Mouse (Mus musculus) midbrain, embryonic 14.5 days (tissue): Measurements from ENCODE around the gene Mpdz. TPM values are rescaled to one million over a fixed set of nuclear protein-coding genes. Genes with fewer than 3 reads are reported as not detected.

Source experiments
- ATAC-seq: fragments of 200-750 bp; cut with Nextera tagmentation; 2 replicates; pipeline ENCODE4 v1.8.0; 2017; ENCODE audit warnings: moderate number of reproducible peaks, moderate library complexity; ENCODE audit not compliant: low FRiP score, low TSS enrichment
- DNase-seq: peaks from one replicate; pipeline ENCODE4 v3.0.0-alpha.2; 2015
- H3K27ac ChIP-seq: fragments of 300-500 bp; sonication (generic); replicated peaks from 2 replicates; pipeline ENCODE4 v1.5.1; 2014; ENCODE audit warnings: mild to moderate bottlenecking, low read depth, low read length, moderate library complexity
- H3K27me3 ChIP-seq: fragments of 300-500 bp; sonication (generic); 2 replicates; pipeline ENCODE4 v1.6.1; 2014; ENCODE audit warnings: low read length, control low read depth, mixed read lengths; ENCODE audit not compliant: control insufficient read depth, insufficient read depth
- H3K36me3 ChIP-seq: fragments of 300-500 bp; sonication (generic); 2 replicates; pipeline ENCODE4 v1.6.1; 2014; ENCODE audit warnings: low read length, control low read depth; ENCODE audit not compliant: control insufficient read depth, insufficient read depth
- H3K4me1 ChIP-seq: fragments of 300-500 bp; sonication (generic); 2 replicates; pipeline ENCODE4 v1.6.1; 2014; ENCODE audit warnings: mild to moderate bottlenecking, antibody characterized with exemption, low read length, control low read depth; ENCODE audit not compliant: control insufficient read depth, insufficient read depth
- H3K4me2 ChIP-seq: fragments of 300-500 bp; sonication (generic); 2 replicates; pipeline ENCODE4 v1.6.1; 2014; ENCODE audit warnings: mild to moderate bottlenecking, low read length, moderate library complexity
- H3K4me3 ChIP-seq: fragments of 300-500 bp; sonication (generic); replicated peaks from 2 replicates; pipeline ENCODE4 v1.5.1; 2014; ENCODE audit warnings: low read depth, low read length
- H3K9ac ChIP-seq: fragments of 300-500 bp; sonication (generic); replicated peaks from 2 replicates; pipeline ENCODE4 v1.6.1; 2014; ENCODE audit warnings: mild to moderate bottlenecking, low read length, moderate library complexity
- H3K9me3 ChIP-seq: fragments of 300-500 bp; sonication (generic); 2 replicates; pipeline ENCODE4 v1.6.1; 2016; ENCODE audit warnings: low read length, control low read depth, mixed read lengths; ENCODE audit not compliant: control insufficient read depth
- WGBS: fragments of 180-500 bp; shearing (Covaris S2); extraction: QIAGEN DNeasy Blood & Tissue Kit; methylation state at CpG from one replicate; pipeline ENCODE4 v1.1.7; 2014; 5-methylcytosine and 5-hydroxymethylcytosine counted together
- polyA plus RNA-seq: library from polyadenylated mRNA; unstranded; fragments of >200 nt; fragmentation: Nextera tagmentation; extraction: Ambion mirVana; gene quantifications from 2 replicates; pipeline ENCODE4 v1.2.1, GENCODE M21; 2014

The Mpdz gene
- polyA plus RNA-seq, 1 experiment from 2014 or later: 21.2 TPM

DNA sequence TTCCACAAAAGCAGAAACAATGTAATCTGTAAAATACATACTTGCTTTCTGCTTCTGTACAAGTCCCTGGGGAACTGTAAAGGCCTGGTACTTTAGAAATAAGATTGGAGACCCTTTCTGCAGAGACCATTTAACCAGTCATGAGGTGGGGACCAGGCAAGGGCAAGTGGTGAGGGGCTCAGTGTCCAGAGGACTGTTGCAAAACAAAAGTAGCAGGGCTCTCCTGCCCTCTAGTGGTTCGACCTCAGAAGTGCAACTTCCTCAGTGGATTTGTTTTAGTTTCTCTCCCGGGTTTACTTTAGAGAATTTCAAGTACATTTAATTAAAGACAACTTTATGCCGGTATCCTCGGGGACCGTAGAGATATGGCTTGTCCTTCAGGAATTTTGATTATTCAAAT is 190.7 kb downstream of the Mpdz start:
- Histone ChIP-seq H3K9me3 (no peaks in the 10 kb centered on the region), H3K4me2 (no peak overlapping the region), H3K4me3 (no peak overlapping the region), H3K36me3 (no peaks in the 10 kb centered on the region), H3K4me1 (no peaks in the 10 kb centered on the region), H3K9ac (no peak overlapping the region), H3K27ac (no peak overlapping the region), H3K27me3 (no peaks in the 10 kb centered on the region)
- DNase-seq (peak; percentile 81), ATAC-seq (peak; percentile 72)
- WGBS: 12% methylated on average over 5 of the region's 5 CpGs

DNA sequence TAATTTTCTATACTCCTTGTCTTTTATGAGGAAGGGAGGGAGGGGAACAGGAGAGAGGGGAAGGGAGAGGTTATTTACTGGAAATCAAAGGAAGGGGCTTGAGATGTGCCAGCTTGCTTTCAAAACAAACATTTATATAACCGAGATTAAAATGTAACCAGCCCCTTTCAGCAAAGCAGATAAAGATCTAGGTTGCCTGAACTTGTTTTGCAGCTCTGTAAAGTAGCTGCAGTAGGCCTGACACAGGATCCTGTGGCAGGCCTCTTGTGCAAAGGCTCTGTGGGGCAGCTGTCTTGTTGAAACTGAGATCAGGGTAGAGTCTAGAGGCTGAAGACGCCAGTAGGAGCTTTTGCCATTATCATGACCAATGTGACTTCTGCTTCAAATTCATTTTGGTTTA is 193.4 kb downstream of the Mpdz start:
- DNase-seq: no peak
- 89% methylated on average over 2 of the region's 2 CpGs for WGBS
- Histone ChIP-seq H3K4me1 (no peaks in the 10 kb centered on the region), H3K4me2 (no peak overlapping the region), H3K27me3 (no peaks in the 10 kb centered on the region), H3K36me3 (no peaks in the 10 kb centered on the region), H3K4me3 (no peak overlapping the region), H3K27ac (no peak overlapping the region), H3K9ac (no peak overlapping the region), H3K9me3 (no peaks in the 10 kb centered on the region)
- ATAC-seq: no peak

DNA sequence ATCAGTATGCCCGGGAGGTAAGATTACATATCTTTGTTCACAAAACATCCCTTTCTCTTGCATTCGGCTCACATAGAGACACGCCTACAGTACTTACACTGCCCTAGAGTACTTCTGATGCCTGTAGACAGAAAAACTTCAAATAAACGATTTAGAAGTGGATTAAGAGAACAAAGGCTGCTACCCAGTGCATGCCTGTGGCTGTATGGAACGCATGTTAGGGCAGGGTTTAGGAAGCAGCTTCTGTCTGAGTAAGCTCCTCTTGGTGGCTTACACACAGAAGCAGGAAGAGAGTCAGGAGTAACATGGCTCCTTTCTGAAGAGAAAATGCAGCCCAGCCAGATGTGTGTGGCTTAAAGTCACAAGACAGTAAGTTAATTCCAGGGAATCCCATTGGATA is 206.4 kb downstream of the Mpdz start:
- H3K9me3 ChIP-seq: no peaks in the 10 kb centered on the region
- H3K27ac ChIP-seq: no peak overlapping the region
- no peak overlapping the region for H3K4me3 ChIP-seq
- no peak overlapping the region for H3K4me2 ChIP-seq
- ATAC-seq (no peak), DNase-seq (no peak)
- 63% methylated on average over 5 of the region's 5 CpGs for WGBS
- no peaks in the 10 kb centered on the region for H3K4me1 ChIP-seq
- no peaks in the 10 kb centered on the region for H3K27me3 ChIP-seq
- H3K36me3 ChIP-seq: no peaks in the 10 kb centered on the region
- no peak overlapping the region for H3K9ac ChIP-seq
